Mouse (Mus musculus): ENCODE results near the gene Nfix. TPM values are rescaled to one million over a fixed set of nuclear protein-coding genes. Genes with fewer than 3 reads are reported as not detected.

Nfix gene
- total and polyA plus RNA-seq, 3 experiments = 68.7 to 297 (median 274) TPM

DNA sequence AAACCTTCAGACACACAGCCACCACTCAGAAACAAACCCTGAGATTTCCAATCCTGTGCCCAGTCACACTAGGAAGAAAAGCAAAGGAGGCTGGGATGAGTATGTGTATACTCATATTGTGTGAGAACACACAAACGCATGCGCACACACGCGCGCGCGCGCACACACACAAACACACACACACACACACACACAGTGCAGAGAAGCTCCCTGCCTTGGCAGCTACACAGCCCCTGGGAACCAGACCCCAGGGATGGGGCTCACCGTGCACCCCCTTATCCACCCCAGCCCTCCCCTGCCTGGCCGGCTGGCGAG lies 14.1 kb upstream of the Nfix start:
- no peak for TF ChIP-seq CTCF (IDR thresholded peaks at IDR 0.05)
- TF ChIP-seq EP300 (IDR thresholded peaks at IDR 0.05; ENCODE audit: insufficient read depth, low read depth, low read length) = no peak
- no peak for TF ChIP-seq POLR2A (IDR thresholded peaks at IDR 0.05; ENCODE audit: insufficient read depth, low read depth, low read length)
- no peaks in the 10 kb centered on the region for H3K36me3 ChIP-seq (ENCODE audit: control insufficient read depth, insufficient read depth, low read length)
- no peaks in the 10 kb centered on the region for H3K27me3 ChIP-seq (ENCODE audit: control insufficient read depth, insufficient read depth, low read length)
- no peak overlapping the region for H3K9ac ChIP-seq (ENCODE audit: low read depth, low read length)
- no peak for DNase-seq
- WGBS = 83% methylated on average over 11 of the region's 11 CpGs
- no peaks in the 10 kb centered on the region for H3K79me2 ChIP-seq (replicated peaks; ENCODE audit: control insufficient read depth, insufficient read depth, low read length)
- peaks cover 3% of the 10 kb centered on the region for H3K4me1 ChIP-seq (ENCODE audit: control insufficient read depth, insufficient read depth, low read length)
- H3K27ac ChIP-seq = no peak overlapping the region
- no peak overlapping the region for H3K4me3 ChIP-seq
- intact Hi-C loops (cut with DNase I) = loop anchor here (5.0 kb wide), 1 partner anchor 237 kb away; no protein-coding TSS in a partner anchor

DNA sequence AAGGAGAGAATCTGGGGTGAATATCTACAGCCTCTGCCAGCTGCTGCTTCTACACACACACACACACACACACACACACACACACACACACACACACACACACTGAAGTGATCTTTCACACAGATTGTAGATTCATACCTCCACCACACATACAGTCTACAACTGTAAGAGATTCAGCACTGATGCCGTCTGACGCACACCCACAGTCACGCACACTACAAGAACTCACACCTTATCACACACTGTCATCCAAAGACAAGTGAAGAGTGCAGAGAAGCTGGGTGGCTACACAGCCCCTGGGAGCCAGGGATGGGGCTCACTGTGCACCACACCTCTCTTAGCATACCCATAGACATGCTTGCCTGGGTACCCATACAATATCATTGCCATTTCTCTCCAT lies 13.7 kb upstream of the Nfix start:
- Histone ChIP-seq H3K79me2 (replicated peaks; ENCODE audit: control insufficient read depth, insufficient read depth, low read length) (no peaks in the 10 kb centered on the region), H3K4me1 (ENCODE audit: control insufficient read depth, insufficient read depth, low read length) (peaks cover 3% of the 10 kb centered on the region), H3K4me3 (no peak overlapping the region), H3K36me3 (ENCODE audit: control insufficient read depth, insufficient read depth, low read length) (no peaks in the 10 kb centered on the region), H3K9ac (ENCODE audit: low read depth, low read length) (no peak overlapping the region), H3K27me3 (ENCODE audit: control insufficient read depth, insufficient read depth, low read length) (no peaks in the 10 kb centered on the region), H3K27ac (no peak overlapping the region)
- intact Hi-C loops (cut with DNase I) = loop anchor here (5.0 kb wide), 1 partner anchor 237 kb away; no protein-coding TSS in a partner anchor
- TF ChIP-seq EP300 (IDR thresholded peaks at IDR 0.05; ENCODE audit: insufficient read depth, low read depth, low read length) = no peak
- no peak for TF ChIP-seq CTCF (IDR thresholded peaks at IDR 0.05)
- no peak for TF ChIP-seq POLR2A (IDR thresholded peaks at IDR 0.05; ENCODE audit: insufficient read depth, low read depth, low read length)
- WGBS = 84% methylated on average over 3 of the region's 3 CpGs
- DNase-seq = no peak

DNA sequence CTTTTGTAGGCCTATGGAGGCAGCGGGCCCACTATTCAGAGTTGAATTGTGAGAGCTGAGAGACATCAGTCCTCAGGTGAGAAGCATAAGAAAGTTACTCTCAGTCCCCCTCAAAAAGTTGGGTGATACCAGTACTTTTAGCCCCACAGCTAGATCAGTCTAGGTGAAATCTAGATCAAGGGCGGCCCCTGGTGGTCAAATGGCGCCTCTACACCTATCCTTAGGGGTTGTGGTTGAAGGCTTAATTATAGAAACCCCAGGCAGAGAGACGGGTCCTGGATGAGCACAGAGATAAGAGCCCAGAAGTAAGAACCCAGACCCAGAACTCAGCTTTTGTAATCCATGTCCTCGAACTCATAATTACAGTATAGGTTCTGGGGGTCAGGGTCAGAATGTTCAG lies 12.9 kb upstream of the Nfix start:
- Histone ChIP-seq H3K9ac (ENCODE audit: low read depth, low read length) (no peak overlapping the region), H3K4me3 (no peak overlapping the region), H3K36me3 (ENCODE audit: control insufficient read depth, insufficient read depth, low read length) (no peaks in the 10 kb centered on the region), H3K27ac (no peak overlapping the region), H3K79me2 (replicated peaks; ENCODE audit: control insufficient read depth, insufficient read depth, low read length) (no peaks in the 10 kb centered on the region), H3K4me1 (ENCODE audit: control insufficient read depth, insufficient read depth, low read length) (peaks cover 3% of the 10 kb centered on the region), H3K27me3 (ENCODE audit: control insufficient read depth, insufficient read depth, low read length) (no peaks in the 10 kb centered on the region)
- TF ChIP-seq CTCF (IDR thresholded peaks at IDR 0.05) (peak; percentile 89), POLR2A (IDR thresholded peaks at IDR 0.05; ENCODE audit: insufficient read depth, low read depth, low read length) (no peak), EP300 (IDR thresholded peaks at IDR 0.05; ENCODE audit: insufficient read depth, low read depth, low read length) (peak; percentile 77; the same call in 1 of the 2 replicates)
- DNase-seq = peak; percentile 77 to 87
- intact Hi-C loops (cut with DNase I) = loop anchor here (5.0 kb wide), 1 partner anchor 236 kb away; no protein-coding TSS in a partner anchor
- WGBS = 0% methylated on average over 5 of the region's 5 CpGs

DNA sequence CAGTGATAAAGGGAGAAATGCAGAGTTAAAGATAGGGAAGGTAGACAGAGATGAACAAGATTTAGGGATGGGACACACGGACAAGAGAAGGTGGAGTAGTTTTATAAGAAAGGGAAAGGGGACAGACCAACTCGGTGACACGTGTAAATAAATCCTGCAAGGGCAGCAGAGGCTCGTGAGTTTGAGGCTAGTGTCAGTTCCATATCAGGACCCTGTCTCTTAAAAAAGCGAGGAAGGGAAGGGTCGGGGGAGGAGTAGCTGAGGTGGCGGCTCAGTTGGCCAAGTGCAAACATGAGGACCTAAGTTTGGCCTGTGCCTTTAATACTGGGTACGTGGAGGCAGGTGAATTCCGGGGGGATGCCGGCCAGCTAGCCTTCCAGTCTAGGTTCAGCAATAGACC lies 11.2 kb upstream of the Nfix start:
- Histone ChIP-seq H3K27me3 (ENCODE audit: control insufficient read depth, insufficient read depth, low read length) (no peaks in the 10 kb centered on the region), H3K79me2 (replicated peaks; ENCODE audit: control insufficient read depth, insufficient read depth, low read length) (no peaks in the 10 kb centered on the region), H3K9ac (ENCODE audit: low read depth, low read length) (no peak overlapping the region), H3K4me3 (peak overlapping the region; percentile 38; the same call in 1 of the 2 replicates), H3K27ac (peak overlapping the region; percentile 17; the same call in 1 of the 2 replicates), H3K36me3 (ENCODE audit: control insufficient read depth, insufficient read depth, low read length) (no peaks in the 10 kb centered on the region), H3K4me1 (ENCODE audit: control insufficient read depth, insufficient read depth, low read length) (peaks cover 3% of the 10 kb centered on the region)
- no peak for DNase-seq
- WGBS = 45% methylated on average over 10 of the region's 10 CpGs
- TF ChIP-seq POLR2A (IDR thresholded peaks at IDR 0.05; ENCODE audit: insufficient read depth, low read depth, low read length) (no peak), EP300 (IDR thresholded peaks at IDR 0.05; ENCODE audit: insufficient read depth, low read depth, low read length) (no peak), CTCF (IDR thresholded peaks at IDR 0.05) (no peak)
- intact Hi-C loops (cut with DNase I) = loop anchor here (1.0 to 5.0 kb wide), 4 partner anchors 53 to 234 kb away; no protein-coding TSS in a partner anchor

DNA sequence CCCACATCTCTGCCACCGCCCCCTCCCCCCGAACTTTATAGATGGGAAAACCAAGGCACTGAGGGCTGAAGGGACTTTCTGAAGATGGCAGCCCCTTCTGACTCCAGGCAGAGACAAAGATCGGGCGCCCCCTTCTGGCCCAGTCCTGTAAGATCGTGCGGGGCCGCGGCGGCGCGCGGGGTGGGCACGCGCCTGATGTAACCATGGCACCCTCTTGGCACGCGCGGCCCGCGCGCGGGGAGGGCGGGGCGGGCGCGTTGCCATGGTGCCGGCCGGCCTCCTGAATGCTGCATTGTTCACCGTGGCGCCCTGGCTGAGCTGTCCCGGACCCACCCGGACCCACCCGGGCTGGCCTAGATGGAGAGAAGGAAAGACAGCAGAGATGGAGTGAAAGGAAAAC lies 10.8 kb upstream of the Nfix start:
- 1% methylated on average over 32 of the region's 32 CpGs for WGBS

DNA sequence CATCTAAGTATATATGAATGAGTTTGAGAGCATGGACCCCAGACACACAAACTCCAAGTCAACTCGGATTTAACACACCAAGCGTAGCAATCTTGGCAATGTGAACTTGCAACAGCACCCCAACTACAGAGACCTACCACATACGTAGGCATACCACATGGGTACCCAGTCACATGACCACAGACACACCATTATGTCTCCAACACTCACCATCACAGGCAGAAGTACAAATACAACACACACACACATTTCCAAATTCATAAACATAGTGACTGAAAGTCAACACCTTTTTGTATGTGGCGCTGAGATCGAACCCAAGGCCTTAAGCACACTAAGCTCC lies 9.8 kb upstream of the Nfix start:
- no peaks in the 10 kb centered on the region for H3K27me3 ChIP-seq (ENCODE audit: control insufficient read depth, insufficient read depth, low read length)
- H3K4me3 ChIP-seq = no peak overlapping the region
- no peak overlapping the region for H3K27ac ChIP-seq
- H3K9ac ChIP-seq (ENCODE audit: low read depth, low read length) = no peak overlapping the region
- no peak for DNase-seq
- intact Hi-C loops (cut with DNase I) = loop anchor here (2.0 to 5.0 kb wide), 3 partner anchors 51 to 233 kb away; no protein-coding TSS in a partner anchor
- no peaks in the 10 kb centered on the region for H3K79me2 ChIP-seq (replicated peaks; ENCODE audit: control insufficient read depth, insufficient read depth, low read length)
- H3K36me3 ChIP-seq (ENCODE audit: control insufficient read depth, insufficient read depth, low read length) = no peaks in the 10 kb centered on the region
- H3K4me1 ChIP-seq (ENCODE audit: control insufficient read depth, insufficient read depth, low read length) = no peaks in the 10 kb centered on the region
- 87% methylated on average over 5 of the region's 5 CpGs for WGBS
- TF ChIP-seq POLR2A (IDR thresholded peaks at IDR 0.05; ENCODE audit: insufficient read depth, low read depth, low read length) (no peak), EP300 (IDR thresholded peaks at IDR 0.05; ENCODE audit: insufficient read depth, low read depth, low read length) (no peak), CTCF (IDR thresholded peaks at IDR 0.05) (no peak)

More for the DNA sequence above, 10.8 kb upstream of the Nfix start:
- Histone ChIP-seq H3K36me3 (ENCODE audit: control insufficient read depth, insufficient read depth, low read length) (no peaks in the 10 kb centered on the region), H3K27me3 (ENCODE audit: control insufficient read depth, insufficient read depth, low read length) (no peaks in the 10 kb centered on the region), H3K9ac (ENCODE audit: low read depth, low read length) (peak overlapping the region; percentile 36; the same call in 1 of the 2 replicates), H3K27ac (peak overlapping the region; percentile 17; the same call in 1 of the 2 replicates), H3K4me3 (peak overlapping the region; percentile 38; the same call in 1 of the 2 replicates), H3K4me1 (ENCODE audit: control insufficient read depth, insufficient read depth, low read length) (peaks cover 3% of the 10 kb centered on the region), H3K79me2 (replicated peaks; ENCODE audit: control insufficient read depth, insufficient read depth, low read length) (no peaks in the 10 kb centered on the region)
- TF ChIP-seq CTCF (IDR thresholded peaks at IDR 0.05) (peak; percentile 85), EP300 (IDR thresholded peaks at IDR 0.05; ENCODE audit: insufficient read depth, low read depth, low read length) (no peak), POLR2A (IDR thresholded peaks at IDR 0.05; ENCODE audit: insufficient read depth, low read depth, low read length) (no peak)
- DNase-seq = peak; percentile 90 to 96
- intact Hi-C loops (cut with DNase I) = loop anchor here (1.0 to 5.0 kb wide), 4 partner anchors 52 to 234 kb away; no protein-coding TSS in a partner anchor

All from heart, adult 2 months (tissue).